Mouse (Mus musculus): Measurements from ENCODE around the gene C1qtnf1.
A peak's percentile ranks its signal among the peaks of the same experiment; 100 is the strongest.

C1qtnf1 gene

DNA sequence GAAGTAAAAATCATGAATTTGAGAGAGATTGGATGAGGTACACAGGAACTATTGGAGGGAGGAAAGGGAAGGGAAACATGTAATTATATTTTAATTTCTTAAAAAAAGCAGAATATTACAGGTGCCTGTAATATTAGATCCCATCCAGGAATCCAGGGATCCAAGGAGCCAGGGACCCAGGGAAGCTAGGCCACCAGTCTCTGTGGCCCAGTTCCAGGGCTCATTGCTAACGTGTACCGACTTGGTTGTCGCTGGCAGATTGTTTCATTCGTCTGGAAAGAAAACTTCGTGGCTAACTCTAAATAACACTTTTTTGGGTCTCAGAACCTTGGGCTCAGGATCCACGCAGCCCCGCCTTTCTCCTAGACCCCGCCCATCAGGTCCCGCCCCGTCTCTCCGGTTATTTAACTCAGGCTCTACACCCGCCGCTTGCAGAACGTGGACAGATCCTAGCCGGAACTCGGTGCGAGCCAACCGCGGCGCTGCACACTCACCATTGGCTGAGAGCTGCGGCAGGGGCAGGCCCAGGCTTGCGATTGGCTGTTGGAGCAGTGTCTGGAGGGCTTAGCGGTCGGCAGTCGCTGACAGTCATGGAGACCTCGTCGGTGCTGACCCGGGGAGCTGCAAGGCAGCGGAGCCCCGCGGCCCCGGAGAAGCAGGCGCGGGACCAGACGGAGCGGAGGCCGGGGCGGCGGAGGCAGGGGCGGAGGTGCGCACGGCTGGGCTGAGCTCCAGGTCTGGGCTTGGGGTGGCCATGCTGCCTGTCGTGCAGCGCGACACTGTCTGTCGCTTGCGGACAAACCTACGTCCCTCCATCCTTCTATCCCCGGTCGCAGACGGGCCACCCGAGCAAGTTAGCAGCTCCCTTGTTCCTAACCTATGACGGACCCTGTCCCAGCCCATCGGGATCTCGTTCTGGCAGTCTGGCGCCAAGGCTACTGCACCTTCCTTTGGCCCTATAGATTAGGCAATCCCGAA is 48.7 kb downstream of the C1qtnf1 start, which contains the start of gene Engase:
Gene Engase (plus strand): TSS at position 434 of the 978 bp plus-strand sequence.
- peak; percentile 95 to 97 for DNase-seq

DNA sequence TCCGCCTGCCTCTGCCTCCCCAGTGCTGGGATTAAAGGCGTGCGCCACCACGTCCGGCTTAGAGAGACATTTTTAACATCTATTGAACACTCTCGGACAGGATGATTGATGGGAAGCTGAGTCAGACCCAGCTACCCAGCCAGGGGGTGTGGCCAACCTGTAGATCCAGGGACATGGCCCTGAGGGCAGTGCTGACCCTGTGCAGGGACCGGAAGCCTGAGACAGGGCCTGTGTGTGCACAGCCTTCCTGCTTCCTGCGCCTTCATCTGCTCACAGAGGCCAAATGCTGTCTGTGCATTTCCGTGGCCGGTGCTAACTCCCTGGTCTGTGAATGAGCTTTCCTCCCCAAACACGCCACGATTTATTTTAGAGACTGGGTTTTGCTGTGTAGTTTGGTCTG is 51.8 kb downstream of the C1qtnf1 start:
- DNase-seq = no peak

DNA sequence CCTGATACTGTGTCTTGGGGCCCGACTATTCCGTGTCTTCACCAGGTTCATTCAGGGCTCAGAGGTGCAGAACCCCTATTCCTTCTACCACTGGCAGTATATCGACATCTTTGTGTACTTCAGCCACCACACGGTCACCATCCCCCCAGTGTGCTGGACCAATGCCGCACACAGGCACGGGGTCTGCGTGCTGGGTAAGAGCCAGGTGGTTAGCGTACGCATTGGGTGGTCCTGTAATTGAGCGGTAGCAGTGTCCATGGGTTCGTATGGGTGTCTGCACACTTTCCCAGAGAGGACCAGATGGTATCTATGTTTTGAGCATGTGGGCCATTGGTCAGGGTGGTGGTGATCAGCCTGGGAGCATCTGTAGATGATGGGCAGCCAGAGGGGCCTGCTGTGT is 53.2 kb downstream of the C1qtnf1 start:
- DNase-seq = peak; percentile 82 to 84

DNA sequence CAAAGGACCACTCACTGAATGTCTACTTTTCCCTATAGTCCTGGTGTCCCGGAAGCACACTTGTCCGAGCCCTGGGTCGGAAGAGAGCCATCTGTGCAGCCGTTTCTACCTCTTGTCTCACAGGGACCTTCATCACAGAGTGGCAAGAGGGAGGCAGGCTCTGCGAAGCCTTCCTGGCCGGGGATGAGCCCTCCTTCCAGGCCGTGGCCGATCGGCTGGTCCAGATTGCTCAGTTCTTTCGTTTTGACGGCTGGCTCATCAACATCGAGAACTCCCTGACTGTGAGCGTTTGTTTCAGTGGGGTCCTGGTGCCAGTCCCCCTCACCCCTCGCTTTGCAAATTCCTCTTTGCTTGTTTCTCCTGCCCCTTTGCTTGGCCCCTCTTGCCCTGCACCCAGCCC is 53.7 kb downstream of the C1qtnf1 start:
- peak; percentile 66 to 69 for DNase-seq

DNA sequence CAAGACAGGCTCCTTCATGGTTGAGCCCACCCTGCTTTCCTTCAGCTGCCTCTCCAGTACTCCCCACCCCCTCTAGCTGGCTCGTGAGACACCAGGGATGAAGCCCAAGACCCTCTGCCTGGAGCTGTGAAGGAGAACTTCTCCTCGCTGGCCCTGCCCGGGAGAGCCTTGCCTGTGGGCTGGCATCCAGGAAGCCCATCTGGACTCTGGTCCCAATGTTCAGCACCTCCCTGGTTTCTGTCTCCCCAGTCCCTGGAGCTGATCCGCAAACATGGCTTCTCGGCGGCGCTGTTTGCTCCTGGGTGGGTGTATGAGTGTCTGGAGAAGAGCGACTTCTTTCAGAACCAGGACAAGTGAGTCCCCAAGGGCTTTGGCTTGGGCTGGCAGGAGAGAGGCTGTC is 56.2 kb downstream of the C1qtnf1 start:
- DNase-seq = peak; percentile 85 to 89

DNA sequence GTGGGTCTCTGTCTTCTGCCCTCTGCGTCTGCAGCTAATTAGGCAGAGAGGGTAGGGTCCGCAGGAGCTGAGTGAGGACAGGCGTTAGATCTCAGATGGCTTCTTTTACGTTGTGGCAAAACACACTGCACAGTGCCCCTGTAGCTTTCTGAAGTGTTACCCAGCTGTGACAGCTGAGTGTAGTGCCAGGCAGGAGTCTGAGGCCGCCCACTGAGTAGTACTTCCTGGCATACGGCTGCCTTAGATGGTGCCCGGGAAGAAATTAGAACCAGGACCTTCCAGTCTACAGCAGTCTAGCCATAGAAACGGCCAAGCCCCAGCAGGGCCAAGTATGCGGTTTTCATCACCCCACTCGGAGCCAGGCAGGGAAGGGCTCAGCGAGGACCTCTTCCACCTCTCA is 57.3 kb downstream of the C1qtnf1 start:
- DNase-seq = peak in 1 of 2 experiments; percentile 42

DNA sequence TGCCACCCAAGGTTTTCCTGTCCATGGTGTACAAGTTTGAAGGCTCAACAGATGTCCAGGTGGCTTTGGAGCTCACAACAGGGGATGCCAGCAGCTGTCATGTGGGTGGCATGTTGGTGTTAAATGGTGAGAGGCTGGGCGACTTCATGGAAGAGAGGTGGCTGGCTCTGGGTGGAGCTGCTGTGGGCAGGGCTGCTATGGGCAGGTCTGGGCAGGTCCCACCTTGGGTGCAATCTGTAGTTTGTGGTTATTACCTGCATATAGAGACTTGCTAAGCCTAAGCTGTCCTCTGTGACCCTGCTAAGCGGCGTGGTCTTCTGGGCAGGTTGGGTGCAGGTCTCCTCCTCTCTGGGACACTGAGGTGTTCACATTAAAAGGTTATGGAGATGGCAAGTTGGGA is 57.8 kb downstream of the C1qtnf1 start:
- DNase-seq = peak in 1 of 2 experiments; percentile 55

DNA sequence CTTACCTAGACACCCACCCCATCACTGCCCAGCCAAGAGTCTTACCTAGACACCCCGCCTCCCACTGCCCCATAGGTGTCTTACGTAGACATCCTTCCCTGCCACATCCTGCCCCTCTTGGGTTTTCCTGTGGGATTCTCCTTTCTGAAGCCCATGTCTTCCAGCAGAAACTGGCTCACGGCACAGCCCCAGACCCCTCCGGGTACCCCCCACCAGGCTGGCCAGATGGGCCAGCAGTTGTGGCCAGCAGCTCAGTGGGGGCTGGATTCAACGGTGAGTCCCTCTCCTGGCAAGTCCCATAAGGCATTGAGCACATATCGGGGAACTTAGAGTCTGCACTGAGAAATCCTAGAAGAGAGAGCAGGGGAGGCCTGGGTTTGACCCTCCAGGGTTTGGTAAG is 58.3 kb downstream of the C1qtnf1 start:
- DNase-seq = peak; percentile 64 to 71

DNA sequence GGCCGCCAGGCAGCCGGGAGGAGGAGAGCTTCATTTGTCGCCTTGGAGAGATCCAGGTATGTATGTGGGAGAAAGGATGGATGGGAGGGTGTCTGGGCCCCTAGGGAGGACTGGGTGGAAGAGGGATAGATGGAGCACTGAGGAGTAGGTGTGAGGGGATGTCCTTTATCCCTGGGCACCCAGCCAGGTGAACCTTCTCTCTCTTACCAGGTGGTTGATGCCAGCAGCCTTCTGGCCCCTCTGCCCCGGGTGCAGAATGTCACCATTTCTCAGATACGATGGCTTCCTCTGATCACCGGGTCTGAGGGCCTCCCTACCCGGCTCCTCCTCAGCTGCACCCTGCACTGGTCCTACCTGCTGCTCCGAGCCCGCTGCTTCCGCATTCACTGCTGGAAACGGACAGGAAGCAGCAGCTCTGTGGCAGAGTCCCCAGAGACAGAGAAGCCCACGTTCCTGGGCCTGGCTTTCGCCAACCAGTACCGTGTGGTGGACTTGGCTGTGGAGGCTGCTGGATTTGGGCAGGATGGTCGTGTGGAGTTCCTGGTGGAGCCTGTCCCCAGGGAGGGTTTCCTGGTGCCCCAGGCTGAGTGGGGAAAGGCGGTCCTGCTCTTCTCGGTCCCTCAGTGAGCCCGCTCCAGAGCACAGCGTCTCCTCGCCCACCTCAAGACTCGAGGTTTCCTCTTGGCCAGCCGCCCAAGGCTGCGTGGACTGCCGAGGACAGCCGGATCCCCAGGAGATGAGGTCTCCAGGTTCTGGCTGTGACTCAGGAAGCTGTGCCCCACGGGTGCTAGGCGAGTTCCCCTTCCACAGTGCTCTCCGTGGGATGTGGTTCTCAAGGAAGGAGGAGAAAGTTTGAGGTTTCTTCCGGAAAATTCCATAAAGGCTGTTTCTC is 59.1 kb downstream of the C1qtnf1 start:
- DNase-seq = peak; percentile 67 to 74

DNA sequence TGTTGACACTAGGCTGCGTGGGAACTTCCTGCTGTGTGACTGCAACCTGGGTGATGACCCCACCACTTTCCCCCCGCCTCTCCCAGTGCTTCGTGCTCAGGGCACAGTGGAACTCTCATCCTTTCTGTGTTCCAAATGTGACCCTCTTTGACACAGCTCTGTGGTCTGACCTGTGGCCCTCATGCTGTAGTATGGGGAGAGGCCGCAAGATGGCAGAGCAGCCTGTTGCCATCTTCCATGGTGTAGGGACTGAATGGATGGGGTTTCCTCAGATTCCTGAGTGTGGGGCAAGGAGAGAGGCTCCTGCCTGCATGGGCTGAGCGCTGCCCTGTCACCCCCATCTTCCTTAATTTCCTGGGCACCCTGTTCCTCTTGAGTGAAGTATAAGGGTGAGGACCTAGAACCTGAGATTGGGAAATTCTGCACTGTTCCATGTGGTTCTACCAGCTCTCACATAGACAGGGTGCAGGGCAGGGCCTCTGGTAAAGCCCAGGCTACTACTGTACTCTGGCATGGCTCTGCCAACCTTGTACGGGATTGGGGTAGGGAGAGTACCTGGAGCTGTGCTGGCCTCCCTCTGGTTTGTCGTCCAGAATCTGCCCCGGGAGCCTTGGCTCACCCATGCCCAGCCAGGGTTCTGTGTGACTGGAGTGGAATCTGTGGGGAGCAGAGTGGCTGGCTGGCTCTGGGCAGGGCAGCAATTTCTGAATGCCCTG is 60.3 kb downstream of the C1qtnf1 start:
- DNase-seq = peak; percentile 68 to 74

DNA sequence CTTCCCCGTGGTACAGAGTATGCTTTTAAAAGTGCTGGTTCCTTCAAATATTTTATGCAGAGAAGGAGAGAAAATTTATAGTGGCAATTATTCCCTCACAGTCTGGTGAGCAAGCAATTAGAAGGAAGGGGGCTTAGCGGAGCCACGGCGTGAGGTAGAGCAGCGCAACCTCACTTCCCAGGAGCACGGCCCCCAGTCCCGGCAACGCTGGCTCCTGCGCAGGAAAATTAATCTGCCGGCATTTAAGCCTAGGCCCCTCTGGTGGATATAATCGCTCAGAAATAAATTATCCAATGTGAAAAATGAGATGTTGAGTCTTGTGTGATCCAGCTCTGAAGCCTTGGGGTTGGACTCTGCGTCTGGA is 60.9 kb downstream of the C1qtnf1 start:
- no peak for DNase-seq

DNA sequence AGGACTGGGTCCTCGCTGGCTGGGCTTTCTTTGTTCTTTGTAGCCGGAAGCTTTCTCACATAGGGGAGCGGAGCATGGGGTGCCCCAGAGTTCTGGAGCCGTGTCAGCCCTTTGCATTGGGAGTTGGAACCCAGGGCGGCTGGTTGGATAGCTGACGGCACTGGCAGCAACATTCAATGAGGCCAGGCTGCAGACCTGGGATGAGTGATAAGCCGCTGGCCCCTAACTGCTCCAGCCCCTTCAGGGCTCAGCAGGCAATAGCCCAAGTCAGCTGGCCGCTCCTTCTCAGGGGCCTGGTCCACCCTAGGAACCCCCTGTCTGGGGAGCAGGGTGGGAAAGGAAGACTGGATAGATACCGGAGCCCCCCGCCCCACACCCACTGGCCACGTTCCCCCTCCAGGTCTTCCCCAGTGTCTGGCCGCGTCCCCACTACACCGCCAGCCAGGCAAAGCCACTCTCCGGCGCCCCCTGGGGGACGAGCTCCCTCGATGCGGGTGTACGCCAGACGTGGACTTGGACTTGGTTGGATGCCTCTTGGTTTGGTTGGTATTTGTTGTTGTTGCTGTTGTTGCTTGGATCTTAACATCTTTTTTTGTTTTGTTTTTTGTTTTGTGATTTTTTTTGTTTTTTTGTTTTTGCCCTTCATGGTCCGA is 62.7 kb downstream of the C1qtnf1 start:
- peak; percentile 90 to 93 for DNase-seq

DNA sequence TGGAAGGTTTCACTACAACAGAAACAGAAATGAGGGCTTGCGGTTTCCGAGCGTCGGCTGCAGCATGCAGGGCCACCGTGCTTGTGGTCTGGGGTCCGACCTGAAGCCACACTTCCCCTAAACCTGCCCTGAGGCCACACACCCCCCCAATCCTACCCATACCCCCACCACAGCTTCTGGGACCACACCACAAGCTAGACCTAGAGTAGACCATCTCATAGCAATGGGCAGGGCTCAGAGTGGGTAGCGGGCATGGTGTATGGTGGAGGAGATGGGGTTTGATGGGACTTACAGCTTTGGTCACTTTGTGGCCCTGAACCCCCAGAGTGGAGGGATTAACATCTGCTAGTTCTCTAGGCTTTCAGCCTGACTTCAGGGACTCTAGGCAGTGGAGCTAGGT is 63.2 kb downstream of the C1qtnf1 start:
- no peak for DNase-seq

DNA sequence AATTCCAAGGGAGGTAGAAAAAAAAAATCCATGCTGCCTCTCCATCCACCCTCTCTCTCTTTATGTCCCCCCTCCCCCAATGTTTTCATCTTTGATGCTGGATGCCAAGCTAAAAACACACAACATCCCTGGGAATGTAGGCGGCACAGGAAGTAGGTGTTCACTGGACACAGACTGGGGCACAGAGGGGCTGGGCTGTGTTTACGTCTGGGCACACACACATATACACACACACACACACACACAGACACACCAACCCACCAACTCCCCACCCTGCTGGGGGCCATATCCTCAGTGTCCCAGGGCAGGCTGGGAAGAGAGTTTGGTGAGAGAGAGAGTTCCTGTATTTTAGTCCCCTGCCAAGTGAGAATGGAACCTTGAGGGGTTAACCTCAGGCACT is 65.5 kb downstream of the C1qtnf1 start:
- no peak for DNase-seq

DNA sequence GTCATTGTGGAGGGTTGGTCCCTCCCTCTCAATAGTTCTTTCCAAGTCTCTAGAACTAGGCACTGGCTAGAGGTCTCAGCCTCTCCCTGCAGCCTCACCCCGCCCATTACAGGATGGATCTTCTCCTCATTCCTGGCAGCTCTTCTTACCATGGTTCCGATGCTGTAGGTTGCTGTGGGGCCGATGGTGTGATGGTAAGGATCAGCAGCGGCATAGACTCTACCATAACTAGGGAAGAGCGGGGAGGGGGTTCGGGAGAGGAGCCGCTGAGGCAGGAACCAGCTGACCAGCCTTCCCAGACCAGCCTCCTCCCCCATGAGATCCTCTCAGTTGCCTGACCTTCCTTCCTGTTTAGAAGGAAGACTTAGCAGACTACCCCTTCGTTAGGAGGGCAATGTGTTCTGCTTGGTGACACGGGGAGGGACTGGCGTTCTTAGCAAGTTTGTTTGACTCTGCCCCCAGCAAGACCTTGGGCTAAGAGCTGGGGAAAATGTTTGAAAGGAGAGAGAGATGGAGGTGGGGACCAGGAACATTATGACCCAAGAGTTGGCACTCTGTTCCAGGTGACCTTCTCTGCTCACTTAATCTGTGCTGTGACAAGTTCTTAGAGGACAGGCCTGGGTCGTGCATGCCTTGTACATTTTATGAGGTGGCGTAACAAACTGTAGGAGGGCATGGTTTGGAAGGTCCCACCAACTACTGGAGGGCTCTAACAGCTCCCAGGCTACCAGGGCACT is 66.2 kb downstream of the C1qtnf1 start:
- DNase-seq = no peak

DNA sequence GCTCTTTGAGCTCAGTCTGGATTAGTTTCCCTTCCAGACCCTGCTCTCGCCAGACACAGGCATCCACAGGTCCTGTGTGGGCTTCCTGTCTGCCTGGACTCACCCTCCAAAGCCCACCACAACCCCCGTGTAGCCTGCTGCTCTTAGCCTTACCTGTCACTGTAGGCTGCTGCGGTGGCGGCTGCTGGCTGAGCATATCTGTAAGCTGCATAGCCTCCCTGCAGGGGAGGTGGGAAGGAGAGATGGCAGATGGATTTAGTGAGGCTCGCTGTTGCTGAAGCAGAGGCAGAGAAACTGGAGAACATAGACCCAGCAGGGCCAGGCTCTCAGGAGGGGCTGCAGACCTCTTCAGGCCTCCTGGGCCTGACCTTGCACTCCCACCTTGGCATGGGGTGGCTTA is 67.1 kb downstream of the C1qtnf1 start:
- no peak for DNase-seq

DNA sequence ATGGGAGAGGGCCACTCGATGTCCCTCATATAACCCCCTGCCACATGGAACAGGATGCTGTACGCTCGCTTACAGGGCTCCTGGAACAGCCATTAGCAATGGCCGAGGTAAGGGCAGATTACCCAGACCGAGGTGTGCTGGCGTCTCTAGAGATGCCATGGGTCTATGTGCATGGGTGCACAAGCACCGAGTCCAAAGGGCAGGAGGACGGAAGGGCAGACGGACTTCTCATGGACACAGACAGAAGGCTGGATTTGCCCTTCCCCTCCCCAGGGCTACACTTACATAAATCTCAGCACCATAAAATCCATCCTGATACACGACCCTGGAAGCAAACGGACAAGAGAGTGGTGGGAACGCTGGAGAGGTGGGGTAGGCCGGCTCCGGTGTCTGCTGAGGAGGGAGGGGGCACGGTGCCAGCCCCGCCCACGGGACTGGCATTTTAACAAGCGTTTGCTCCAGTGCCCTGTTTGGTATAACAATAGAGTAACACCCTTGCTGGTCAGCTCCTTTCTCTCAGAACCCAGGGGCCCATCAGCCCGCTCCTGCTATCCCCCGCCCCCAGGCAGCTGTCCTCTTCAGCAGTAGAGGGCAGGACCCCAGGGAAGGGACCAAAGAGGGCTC is 68.2 kb downstream of the C1qtnf1 start:
- peak in 1 of 2 experiments; percentile 48 for DNase-seq

Measured in cerebellum, postnatal 10 days (tissue).